Mouse (Mus musculus) CD4-positive, CD25-positive, alpha-beta regulatory T cell, adult 4 months (primary cell): ENCODE results near the gene Clec4b2. TPM values are rescaled to one million over a fixed set of nuclear protein-coding genes. Genes with fewer than 3 reads are reported as not detected.
"Not testable (repeated sequence)": the region's sequence is repeated elsewhere in the genome, so short reads cannot be mapped to it uniquely, and the experiment has no call there.

Source experiments
- ATAC-seq: one replicate; pipeline ENCODE4 v1.8.0; 2017
- polyA plus RNA-seq, 2 experiments: library from polyadenylated mRNA; unstranded; fragments of 100-300 nt; shearing (Covaris generic); gene quantifications; one replicate each; pipeline ENCODE4 v1.2.1; 2017

The Clec4b2 gene
- polyA plus RNA-seq = not detected

DNA sequence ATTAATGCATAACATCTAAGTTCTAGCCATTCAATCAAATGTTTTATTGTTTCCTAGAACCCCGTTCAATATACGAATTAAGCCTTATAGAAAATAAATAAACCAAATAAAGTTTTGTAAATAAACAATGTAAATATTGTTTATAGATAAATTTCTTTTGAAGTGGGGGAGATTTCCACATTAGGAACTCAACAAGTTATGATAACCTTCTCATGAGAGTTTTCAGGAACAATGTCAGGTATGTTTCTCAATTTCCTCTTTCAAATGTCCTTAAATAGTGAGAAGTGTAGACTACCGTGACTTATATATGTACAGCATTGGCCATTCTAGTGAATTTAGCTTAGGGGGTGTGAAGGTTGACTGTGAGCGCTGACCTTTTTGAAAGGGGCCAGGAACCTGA is at the start of gene Clec4b2:
Gene Clec4b2, plus strand, starts transcription at position 301 of the 400 bp plus-strand sequence.
- no peak for ATAC-seq

DNA sequence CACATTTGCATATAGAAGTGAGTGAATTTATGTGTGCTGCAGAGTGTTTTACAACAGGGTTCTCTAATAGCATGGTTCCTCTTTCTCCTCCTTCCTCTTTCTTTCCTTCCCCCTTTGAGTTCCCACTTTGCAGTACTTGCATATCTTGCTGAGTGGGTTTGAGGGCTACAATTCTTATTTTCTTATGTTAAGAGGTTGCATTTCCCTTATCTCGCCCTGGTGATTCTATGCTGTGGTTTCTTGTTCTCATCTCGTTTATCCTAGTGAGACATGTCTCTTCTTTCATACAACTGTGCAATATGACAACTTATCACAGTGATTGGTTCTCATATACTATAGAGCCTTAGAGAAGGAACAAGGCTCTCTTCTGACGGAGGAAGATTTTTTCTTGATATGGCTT is 49.5 kb upstream of the Clec4b2 start:
- ATAC-seq = no peak

DNA sequence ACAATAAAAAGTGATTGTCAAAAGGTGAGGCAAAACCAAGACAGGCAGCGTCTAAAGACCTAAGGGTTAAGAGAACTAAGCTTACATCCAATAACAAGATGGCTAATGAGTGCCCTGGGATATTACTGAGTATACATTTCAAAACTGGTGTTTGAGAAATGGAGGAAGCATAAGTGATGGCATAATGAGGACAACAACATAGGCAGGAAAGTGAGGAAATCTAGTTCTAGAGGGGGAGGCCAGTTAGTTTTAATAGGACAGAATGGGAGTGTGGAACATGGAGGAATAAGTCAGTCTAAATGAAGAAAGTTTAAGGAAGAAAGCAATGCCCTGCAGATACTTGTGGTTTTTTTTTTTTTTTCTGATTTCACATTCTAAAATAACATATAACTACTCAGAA is 45.5 kb upstream of the Clec4b2 start:
- no peak for ATAC-seq

DNA sequence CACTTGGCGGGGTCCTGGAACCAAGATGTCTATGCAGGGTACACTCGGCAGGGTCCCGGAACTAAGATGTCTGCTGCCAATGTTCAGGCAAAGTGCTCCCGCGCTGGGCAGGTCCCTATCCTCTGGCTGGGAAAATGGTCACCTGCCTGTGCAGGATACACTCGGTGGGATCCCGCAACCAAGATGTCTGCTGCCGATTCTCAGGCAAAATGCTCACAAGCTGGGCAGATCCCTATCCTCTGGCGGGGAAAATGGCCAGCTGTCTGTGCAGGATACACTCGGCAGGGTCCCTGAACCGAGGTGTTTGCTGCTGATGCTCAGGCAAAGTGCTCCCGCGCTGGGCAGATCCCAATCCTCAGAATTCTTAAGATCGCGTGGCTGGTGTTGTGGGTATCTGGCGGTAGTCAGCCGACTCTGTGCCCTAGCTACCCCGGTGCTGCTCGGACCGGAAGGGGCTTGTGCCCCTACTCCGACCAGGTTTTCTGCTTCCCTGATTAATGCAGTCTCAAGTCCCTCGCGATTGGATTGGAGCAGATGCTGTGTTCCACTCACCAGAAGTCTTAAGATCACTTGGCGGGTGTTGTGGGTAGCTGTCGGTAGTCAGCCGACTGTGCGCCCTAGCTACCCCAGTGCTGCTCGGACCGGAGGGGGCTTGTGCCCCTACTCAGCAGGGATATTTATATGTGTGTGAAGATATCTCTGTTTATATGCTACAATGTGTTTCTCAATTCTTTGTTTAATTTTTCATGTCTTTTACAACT is 34.7 kb upstream of the Clec4b2 start:
- not testable (repeated sequence) for ATAC-seq

DNA sequence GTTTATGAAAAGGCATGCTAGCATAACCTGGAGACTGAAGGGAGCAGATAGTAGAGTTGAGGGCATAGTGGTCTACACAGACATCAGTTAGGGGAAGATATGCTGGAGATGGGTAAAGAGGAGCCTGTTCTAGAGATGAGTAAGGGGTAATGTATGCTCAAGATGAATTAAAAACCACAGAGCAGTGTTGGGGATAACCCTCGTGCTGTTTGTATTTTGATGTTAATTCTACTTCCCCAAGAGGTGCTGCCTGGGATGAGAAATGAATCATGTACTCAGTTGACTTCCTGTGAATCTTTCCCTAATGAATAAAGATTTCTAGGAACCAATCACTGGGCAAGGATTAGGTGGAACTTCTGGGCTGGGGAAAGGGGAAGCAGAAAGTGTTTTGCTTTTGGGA is 2.6 kb upstream of the Clec4b2 start:
- ATAC-seq = no peak

DNA sequence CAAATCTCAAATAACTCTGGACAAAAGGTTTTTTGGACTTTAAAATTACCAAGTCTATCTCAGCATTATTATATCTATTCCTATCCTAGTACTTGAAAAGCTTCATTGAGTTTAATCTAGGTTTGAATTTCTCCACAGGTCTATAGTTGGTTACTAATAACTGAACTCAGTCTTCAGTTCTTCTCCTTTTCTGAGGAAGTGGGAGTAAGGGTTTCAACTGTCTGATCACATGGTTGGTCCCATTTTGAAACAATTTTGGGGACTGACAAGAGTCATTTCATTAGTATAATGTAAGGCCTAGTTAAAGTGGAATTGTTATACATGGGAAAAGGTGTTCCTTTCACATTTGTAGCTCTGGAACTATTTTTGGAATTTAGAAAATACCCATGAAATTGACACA is 1.7 kb upstream of the Clec4b2 start:
- ATAC-seq = no peak

DNA sequence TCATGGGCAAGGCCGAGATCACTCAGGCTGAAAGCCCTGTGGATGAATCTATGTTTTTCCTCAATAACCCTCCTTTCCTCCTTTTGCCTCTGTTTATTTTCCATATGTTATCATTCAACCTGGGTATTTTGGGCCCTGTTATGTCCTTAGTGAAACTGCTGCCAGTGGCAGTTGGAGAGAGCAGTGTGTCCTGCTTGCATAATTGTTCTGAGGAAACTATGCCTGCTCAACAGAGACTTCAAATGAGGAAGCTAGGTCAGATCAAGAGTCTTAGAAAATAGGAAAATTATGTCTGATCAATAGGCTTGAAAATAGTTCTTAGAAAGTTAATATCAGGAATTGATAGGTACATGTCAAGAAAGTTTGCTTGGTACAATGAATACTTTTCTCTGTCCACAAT is 2.9 kb downstream of the Clec4b2 start:
- ATAC-seq = no peak

DNA sequence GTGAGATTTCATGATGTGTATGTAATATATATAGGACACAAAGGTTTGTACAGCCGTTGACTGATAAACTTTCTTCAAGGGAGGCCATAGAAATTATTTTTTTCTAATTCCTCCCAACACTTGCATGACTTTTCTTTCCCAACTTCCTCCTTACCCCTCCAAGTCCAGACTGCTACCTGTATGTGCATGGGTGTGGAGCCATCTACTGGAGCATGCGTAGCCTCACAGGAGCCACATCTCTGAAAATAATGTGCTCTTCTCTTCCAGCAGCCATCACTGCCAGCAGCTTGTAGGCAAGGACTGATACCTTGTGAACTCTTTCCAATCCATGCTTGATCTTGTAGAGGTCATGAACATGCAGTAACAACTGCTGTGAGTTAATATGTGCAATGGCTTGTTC is 12.2 kb downstream of the Clec4b2 start:
- ATAC-seq = not testable (repeated sequence)

DNA sequence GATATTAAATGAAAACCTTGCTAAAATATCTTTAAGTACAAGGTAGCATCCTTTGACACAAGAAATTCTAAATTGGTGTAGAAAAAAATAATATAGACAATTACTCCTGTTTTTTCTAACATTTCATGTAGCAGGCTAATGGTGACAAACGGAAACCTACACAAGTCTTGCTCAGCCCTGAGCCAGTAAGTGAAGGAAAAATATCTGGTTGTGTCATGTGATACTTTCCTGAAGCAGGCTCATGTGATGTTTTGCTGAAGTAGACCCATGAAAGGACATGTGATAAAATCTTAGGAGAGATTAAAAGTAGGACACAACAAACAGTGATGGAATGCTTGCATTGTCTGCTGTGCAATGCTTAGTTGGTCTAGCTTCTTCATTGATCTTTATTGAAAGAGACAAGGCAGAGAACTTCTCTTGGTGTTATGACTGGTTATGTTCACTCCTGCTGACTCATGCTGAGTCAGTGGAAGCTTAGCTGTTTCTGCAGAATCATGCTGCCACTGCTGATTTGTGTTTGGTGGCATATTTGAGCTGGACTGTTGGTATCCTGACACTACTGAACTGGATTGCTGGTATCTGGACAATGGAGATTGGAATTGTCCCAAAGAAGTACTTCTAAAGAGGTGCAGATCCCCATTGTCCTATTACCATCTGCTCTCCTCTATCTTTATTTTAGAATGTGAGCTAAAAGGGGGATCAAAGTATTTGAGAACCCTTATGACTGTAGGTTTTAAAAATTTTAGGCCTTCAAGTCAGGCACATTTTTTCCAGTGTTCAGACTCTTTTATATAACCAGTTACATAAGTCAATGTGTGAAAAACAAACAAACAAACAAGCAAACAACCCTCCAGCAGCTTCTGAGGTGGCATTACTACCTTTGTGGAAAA is 34.7 kb downstream of the Clec4b2 start:
- no peak for ATAC-seq

DNA sequence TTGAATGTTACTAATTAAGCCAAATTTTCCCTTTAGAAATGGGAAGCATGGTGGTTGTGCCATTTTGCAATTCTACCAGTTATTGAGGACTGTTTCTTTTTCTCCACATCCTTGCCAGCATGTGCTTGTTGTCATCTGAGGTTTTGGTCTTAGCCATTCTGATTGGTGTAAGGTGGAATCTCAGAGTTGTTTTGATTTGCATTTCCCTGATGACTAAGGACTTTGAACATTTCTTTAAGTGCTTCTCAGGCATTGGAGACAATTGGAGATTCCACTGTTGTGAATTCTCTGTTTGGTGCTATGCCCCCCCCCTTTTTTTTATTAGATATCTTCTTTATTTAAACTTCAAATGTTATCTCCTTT is 35.4 kb downstream of the Clec4b2 start:
- not testable (repeated sequence) for ATAC-seq

DNA sequence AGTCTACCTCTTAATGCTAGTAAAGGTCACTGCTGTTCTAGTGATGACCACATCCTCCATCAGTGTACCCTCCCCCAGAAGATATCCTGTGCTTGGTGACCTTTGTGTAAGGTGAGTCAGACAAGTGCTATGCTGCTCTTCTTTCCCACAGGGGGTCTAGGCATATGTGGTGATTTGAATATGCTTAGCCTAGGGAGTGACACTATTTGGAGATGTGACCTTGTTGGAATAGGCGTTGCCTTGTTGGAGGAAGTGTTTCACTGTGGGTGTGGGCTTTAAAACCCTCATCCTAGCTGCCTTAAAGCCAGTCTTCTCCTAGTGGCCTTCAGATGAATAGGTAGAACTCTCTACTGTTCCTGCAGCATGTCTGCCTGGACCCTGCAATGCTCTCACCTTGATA is 39.0 kb downstream of the Clec4b2 start:
- no peak for ATAC-seq

DNA sequence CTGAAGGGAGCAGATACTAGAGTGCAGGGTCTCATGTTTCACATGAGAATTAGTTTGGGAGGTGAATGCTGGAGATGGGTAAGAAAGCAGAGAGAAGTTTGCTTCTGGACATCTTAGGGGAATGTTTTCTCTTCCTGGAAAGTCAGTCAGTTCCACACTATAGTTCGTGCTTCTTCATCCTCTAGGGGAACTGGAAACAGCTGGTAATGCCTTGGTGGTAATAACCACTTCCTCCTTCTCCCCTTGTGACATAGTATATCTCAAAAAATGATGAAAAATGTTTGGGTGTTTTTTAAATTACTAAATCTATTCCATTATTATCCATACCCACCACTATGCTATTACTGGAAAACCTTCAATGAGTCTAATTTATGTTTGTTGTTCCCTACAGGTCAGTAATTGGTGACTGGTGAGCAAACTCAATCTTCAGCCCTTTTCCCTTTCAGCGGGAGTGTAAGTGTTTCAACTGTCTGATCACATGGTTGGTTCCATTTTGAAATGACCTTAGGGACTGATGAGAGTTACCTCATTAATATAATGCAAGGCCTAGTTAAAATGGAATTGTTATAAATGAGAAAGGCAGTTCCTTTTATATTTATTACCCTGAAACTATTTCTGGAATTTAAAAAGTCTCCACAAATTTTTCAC is 55.0 kb downstream of the Clec4b2 start:
- ATAC-seq = no peak

DNA sequence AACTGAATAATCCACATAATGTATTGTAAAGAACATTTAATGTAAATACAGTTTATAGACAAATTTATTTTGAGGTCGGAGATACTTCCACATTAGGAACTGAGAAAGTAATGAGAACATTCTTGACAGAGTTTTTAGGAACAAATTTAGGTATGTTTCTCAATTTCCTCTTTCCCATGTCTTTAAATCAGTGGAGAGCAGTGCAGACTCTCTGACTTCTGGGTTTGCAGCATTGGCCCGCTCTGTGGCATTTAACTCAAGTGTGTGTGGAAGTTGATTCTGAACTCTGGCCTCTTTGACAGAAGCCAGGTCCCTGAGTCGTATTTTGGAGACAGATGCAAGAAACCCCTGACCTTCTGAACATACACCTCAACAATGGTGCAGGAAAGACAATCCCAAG is 57.0 kb downstream of the Clec4b2 start, which contains the start of gene Clec4n:
Gene Clec4n, plus strand, starts transcription at position 200 of the 400 bp plus-strand sequence.
- ATAC-seq = no peak

DNA sequence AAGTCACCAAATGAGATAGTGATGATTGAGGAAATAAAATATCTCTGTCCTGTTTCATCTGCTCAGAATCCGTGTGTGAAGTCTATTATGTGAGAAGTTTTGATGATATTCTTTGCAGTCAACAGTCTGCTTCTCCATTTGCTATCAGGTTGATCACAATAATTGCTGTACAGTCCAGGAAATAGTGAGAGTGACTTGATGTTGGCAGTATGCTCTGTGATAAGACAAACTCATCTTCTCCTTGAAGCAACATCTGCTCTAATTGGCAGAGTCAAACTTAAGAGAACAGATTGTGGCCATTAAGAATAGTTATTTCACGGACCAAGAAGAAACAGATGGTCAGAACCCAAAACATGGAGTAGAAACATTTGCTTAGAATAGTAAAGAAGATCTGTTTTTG is 58.5 kb downstream of the Clec4b2 start:
- ATAC-seq = no peak

DNA sequence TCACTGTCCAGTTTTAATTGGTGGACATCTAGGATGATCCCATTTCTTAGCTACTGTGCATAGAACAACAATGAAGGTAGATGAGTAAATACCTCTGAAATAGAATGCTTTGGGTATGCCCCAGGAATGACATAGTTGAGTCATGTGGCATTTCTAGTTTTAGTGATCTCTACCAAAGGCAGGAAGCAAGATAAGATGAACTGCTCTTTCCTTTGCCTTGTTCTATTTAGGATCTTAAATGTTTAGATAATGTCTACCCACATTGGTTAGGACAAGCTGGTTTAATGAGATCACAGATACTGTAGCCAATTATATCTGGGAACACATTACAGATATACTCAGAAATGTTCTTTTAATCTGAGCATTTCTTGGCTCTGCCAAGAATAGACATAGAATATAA is 64.9 kb downstream of the Clec4b2 start:
- ATAC-seq = no peak

DNA sequence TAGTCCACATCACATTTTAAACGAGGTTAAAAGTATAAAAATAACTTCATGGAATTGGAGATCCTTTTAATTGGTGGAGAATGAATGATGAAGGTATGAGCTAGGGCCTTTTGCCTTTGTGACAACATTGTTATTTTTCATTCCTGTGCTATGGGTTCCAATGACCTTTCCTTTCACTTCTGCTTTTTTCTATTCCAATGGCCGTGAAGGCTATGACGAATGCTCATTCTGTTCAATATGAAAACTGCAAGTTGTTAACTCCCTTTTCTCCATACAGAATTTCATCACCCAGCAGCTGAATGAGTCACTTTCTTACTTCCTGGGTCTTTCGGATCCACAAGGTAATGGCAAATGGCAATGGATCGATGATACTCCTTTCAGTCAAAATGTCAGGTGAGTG is 71.5 kb downstream of the Clec4b2 start:
- ATAC-seq = no peak

DNA sequence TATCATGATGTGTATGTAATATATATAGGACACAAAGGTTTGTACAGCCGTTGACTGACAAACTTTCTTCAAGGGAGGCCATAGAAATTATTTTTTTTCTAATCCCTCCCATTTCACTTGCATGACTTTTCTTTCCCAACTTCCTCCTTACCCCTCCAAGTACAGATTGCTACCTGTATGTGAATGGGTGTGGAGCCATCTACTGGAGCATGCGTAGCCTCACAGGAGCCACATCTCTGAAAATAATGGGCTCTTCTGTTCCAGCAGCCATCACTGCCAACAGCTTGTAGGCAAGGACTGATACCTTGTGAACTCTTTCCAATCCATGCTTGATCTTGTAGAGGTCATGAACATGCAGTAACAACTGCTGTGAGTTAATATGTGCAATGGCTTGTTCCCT is 76.2 kb downstream of the Clec4b2 start:
- not testable (repeated sequence) for ATAC-seq

DNA sequence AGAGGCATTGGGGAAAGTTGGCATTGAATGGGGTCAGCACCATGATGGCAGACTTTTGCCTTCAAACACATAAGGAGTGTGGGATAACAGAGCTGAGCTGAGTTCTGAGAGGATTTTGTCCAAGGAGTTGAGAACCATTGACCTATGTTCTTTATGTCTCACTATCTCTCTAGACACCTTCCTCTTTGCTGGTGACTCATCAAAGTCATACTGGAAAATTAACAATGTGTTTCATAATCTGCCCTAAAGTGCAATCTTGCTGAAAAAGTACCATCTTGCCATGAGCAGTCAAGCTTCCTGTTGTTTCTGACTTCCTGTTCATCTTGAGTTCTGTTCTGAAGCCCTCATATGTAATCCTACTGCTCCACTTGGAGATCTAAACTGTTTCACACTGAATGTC is 80.0 kb downstream of the Clec4b2 start:
- ATAC-seq = no peak

Other genes starting within 250 kb of the Clec4b2 start
- under 1 TPM in 1 of 2 experiments, not detected in 1; 0.56 TPM for gene Clec4a3, start 220.4 kb upstream of the Clec4b2 start, polyA plus RNA-seq
- not detected for gene Clec4a4, start 182.5 kb upstream of the Clec4b2 start, polyA plus RNA-seq
- not detected for gene Clec4b1, start 122.9 kb upstream of the Clec4b2 start, polyA plus RNA-seq
- gene Clec4a2, start 66.5 kb upstream of the Clec4b2 start, polyA plus RNA-seq = under 1 TPM in 1 of 2 experiments, not detected in 1; 0.52 TPM
- gene Clec4n, start 57.0 kb downstream of the Clec4b2 start, polyA plus RNA-seq = 1 to 10 TPM in 1 of 2 experiments, under 1 TPM in 1; 0.58 to 1.1 TPM
- not detected for gene Clec4d, start 89.2 kb downstream of the Clec4b2 start, polyA plus RNA-seq
- under 1 TPM in 1 of 2 experiments, not detected in 1; 0.26 TPM for gene Clec4e, start 117.0 kb downstream of the Clec4b2 start, polyA plus RNA-seq
- not detected for gene Vmn2r19, start 135.4 kb downstream of the Clec4b2 start, polyA plus RNA-seq
- under 1 TPM in 1 of 2 experiments, not detected in 1; 0.01 TPM for gene Vmn2r20, start 245.2 kb downstream of the Clec4b2 start, polyA plus RNA-seq